Comparison of ENCODE assay signal across 15 mouse cellular contexts in genomic region chr3:87130933-87131332, GRCm38 (mm10). TPM values are rescaled to one million over a fixed set of nuclear protein-coding genes. Genes with fewer than 3 reads are reported as not detected.
DNase-seq lines count a peak whose midpoint lies in the region; ATAC-seq and TF ChIP-seq lines count a peak whose summit lies in the region.
"Had no signal": no experiment of that assay in that cellular context is flagged by ENCODE, and none has a peak within 500 bp of the region (broad histone marks: within the 10 kb centered on the region; RNA-seq: fewer than 3 reads in every experiment).

No protein-coding gene starts in this region.

- no peaks in the 10 kb centered on the region for H3K27me3 ChIP-seq in heart, embryonic 10.5 days (ENCODE audit: insufficient read depth, poor library complexity, severe bottlenecking)
- H3K27me3 ChIP-seq in kidney, embryonic 14.5 days (ENCODE audit: control insufficient read depth, insufficient read depth, low read length) = no peaks in the 10 kb centered on the region
- H3K27me3 ChIP-seq in thymus, adult 2 months (ENCODE audit: control insufficient read depth, insufficient read depth, low read length) = no peaks in the 10 kb centered on the region

- intact Hi-C loops in heart, postnatal 25 days (cut with DNase I) = no loop called here

- no peak overlapping the region for H3K9ac ChIP-seq in kidney, embryonic 14.5 days (ENCODE audit: low read depth, low read length)

- DNase-seq in heart, embryonic 10.5 days (ENCODE audit: low spot score) = no peak
- DNase-seq in heart, postnatal 25 days (ENCODE audit: low spot score) = no peak
- no peak for DNase-seq in kidney, postnatal 14 days
- peak; percentile 69 for DNase-seq in retina, postnatal 1 day
- DNase-seq in retina, embryonic 14.5 days (ENCODE audit: low spot score) = no peak
- no peak for DNase-seq in thymus, adult 2 months
- DNase-seq: adrenal gland, postnatal 25 days; heart, adult 18-20 months; lung, adult 18-20 months; lung, postnatal 4 days; right cerebral cortex, postnatal 25 days had no signal

- no peak overlapping the region for H3K4me3 ChIP-seq in heart, embryonic 10.5 days
- H3K4me3 ChIP-seq in kidney, embryonic 14.5 days (ENCODE audit: low read length) = no peak overlapping the region
- H3K4me3 ChIP-seq in thymus, adult 2 months (ENCODE audit: control insufficient read depth, insufficient read depth, low read length) = no peak overlapping the region
- H3K4me3 ChIP-seq: layer of hippocampus, adult 2 months had no signal

- 78% methylated on average over 6 of the region's 6 CpGs for WGBS in heart, embryonic 10.5 days
- 37% methylated on average over 6 of the region's 6 CpGs for WGBS in kidney, embryonic 14.5 days
- 69% methylated on average over 6 of the region's 6 CpGs for WGBS in thymus, adult 2 months

- peak overlapping the region; percentile 24 for H3K27ac ChIP-seq in heart, embryonic 10.5 days
- peak overlapping the region; percentile 84 for H3K27ac ChIP-seq in kidney, embryonic 14.5 days (ENCODE audit: low read depth, low read length)
- H3K27ac ChIP-seq in thymus, adult 2 months (ENCODE audit: control insufficient read depth, insufficient read depth, low read length) = no peak overlapping the region
- H3K27ac ChIP-seq: layer of hippocampus, adult 2 months had no signal

- no peak overlapping the region for H3K4me2 ChIP-seq in kidney, embryonic 14.5 days (replicated peaks; ENCODE audit: low read depth, low read length)

- H3K36me3 ChIP-seq in heart, embryonic 10.5 days = peaks cover 32% of the 10 kb centered on the region
- H3K36me3 ChIP-seq in kidney, embryonic 14.5 days (ENCODE audit: control insufficient read depth, insufficient read depth, low read length) = peaks cover 11% of the 10 kb centered on the region
- no peaks in the 10 kb centered on the region for H3K36me3 ChIP-seq in thymus, adult 2 months (ENCODE audit: control insufficient read depth, insufficient read depth, low read length)
- H3K36me3 ChIP-seq: G1E had no signal

- TF ChIP-seq CTCF in thymus, adult 2 months (IDR thresholded peaks at IDR 0.05; ENCODE audit: borderline replicate concordance, control insufficient read depth, extremely low read depth, insufficient read depth, low read length, poor library complexity) = no peak

- peak; percentile 80 for ATAC-seq in kidney, embryonic 14.5 days (ENCODE audit: low FRiP score, low TSS enrichment)

- H3K4me1 ChIP-seq in heart, embryonic 10.5 days = peaks cover 42% of the 10 kb centered on the region
- H3K4me1 ChIP-seq in kidney, embryonic 14.5 days (ENCODE audit: control insufficient read depth, insufficient read depth, low read length) = peaks cover 27% of the 10 kb centered on the region
- peaks cover 7% of the 10 kb centered on the region for H3K4me1 ChIP-seq in thymus, adult 2 months (replicated peaks; ENCODE audit: control insufficient read depth, insufficient read depth, low read length)

- TF ChIP-seq POLR2A in thymus, adult 2 months (IDR thresholded peaks at IDR 0.05; ENCODE audit: control insufficient read depth, extremely low read depth, insufficient read depth, low read length, poor library complexity) = no peak

- no peaks in the 10 kb centered on the region for H3K9me3 ChIP-seq in heart, embryonic 10.5 days
- no peaks in the 10 kb centered on the region for H3K9me3 ChIP-seq in kidney, embryonic 14.5 days (ENCODE audit: control insufficient read depth, low read length)
- H3K9me3 ChIP-seq: G1E had no signal

RNA-seq across cellular contexts. Expression of gene Kirrel, which starts 43.6 kb away (rescaled TPM):
- 17.9 and 27.9 TPM in 2 replicates for polyA plus RNA-seq in heart, embryonic 10.5 days (2016; fragmentation: Nextera tagmentation; extraction: Ambion mirVana)
- 1 to 10 TPM; 7.1 to 8.4 TPM for total RNA-seq in heart, postnatal 25 days (2021)
- polyA plus RNA-seq in kidney, embryonic 14.5 days (2014; fragmentation: Nextera tagmentation; extraction: Ambion mirVana) = 11.1 and 14.2 TPM in 2 replicates
- polyA plus RNA-seq in thymus, adult 2 months (2012; rRNA removed) = 2.6 and 2.9 TPM in 2 replicates
- total RNA-seq: monocyte, adult 5-6 weeks had no signal
- polyA plus RNA-seq: G1E had no signal
